Mouse (Mus musculus): ENCODE data around the gene 6030452D12Rik. TPM values are rescaled to one million over a fixed set of nuclear protein-coding genes. Genes with fewer than 3 reads are reported as not detected.
A peak's percentile ranks its signal among the peaks of the same experiment; 100 is the strongest.

Gene 6030452D12Rik
- polyA plus RNA-seq, 1 experiment, result not detected

DNA sequence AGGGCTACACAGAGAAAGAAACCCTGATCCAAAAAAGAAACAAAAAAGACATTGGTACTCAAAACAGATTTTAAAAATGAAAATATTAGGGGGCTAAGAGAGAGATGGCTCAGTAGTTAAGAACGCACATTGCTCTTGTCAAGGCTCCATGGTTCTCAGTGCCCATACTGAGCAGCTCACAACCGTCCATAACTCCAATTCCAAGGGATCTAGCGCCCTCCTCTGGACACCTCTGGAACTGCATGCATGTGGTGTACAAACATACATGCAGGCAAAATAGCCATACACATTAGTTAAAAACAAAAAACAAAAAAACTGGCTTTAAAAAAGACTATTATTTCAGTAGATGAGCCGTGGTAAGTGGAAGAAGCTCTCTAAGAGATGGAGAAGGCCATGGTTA is 30.2 kb downstream of the 6030452D12Rik start:
- Histone ChIP-seq H3K27ac (ENCODE audit: insufficient read depth, low read length) (no peak overlapping the region), H3K4me3 (ENCODE audit: insufficient read depth, low read length) (no peak overlapping the region), H3K4me1 (ENCODE audit: control insufficient read depth, insufficient read depth, low read length) (no peaks in the 10 kb centered on the region)
- TF ChIP-seq POLR2A (IDR thresholded peaks at IDR 0.05; ENCODE audit: extremely low read depth, insufficient read depth, low read length) (no peak), CTCF (IDR thresholded peaks at IDR 0.05; ENCODE audit: extremely low read depth, insufficient read depth, low read length) (0 out of 2 replicates have a peak, but pooled peaks have one; percentile 23)

DNA sequence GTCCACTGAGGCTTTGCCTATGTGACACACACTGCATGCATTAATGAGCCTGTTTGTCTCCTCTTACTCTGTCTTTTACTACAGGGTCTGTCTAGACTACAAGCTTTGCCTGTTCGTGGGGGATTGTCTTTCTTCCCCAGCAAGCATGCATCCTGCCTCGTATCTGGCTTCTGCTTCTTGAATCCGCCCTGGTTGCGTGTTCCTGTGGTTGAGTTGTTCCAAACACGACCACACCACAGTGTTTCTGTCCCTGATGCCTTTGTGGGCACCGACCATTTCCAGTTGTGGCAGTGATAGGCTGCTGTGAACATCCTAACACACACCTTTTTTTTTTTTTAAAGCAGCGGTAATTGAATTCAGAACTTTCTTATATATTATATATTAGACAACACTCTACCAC is 33.4 kb downstream of the 6030452D12Rik start:
- Histone ChIP-seq H3K4me3 (ENCODE audit: insufficient read depth, low read length) (no peak overlapping the region), H3K4me1 (ENCODE audit: control insufficient read depth, insufficient read depth, low read length) (no peaks in the 10 kb centered on the region), H3K27ac (ENCODE audit: insufficient read depth, low read length) (no peak overlapping the region)
- no peak for TF ChIP-seq POLR2A (IDR thresholded peaks at IDR 0.05; ENCODE audit: extremely low read depth, insufficient read depth, low read length)
- TF ChIP-seq CTCF (IDR thresholded peaks at IDR 0.05; ENCODE audit: extremely low read depth, insufficient read depth, low read length), result no peak

DNA sequence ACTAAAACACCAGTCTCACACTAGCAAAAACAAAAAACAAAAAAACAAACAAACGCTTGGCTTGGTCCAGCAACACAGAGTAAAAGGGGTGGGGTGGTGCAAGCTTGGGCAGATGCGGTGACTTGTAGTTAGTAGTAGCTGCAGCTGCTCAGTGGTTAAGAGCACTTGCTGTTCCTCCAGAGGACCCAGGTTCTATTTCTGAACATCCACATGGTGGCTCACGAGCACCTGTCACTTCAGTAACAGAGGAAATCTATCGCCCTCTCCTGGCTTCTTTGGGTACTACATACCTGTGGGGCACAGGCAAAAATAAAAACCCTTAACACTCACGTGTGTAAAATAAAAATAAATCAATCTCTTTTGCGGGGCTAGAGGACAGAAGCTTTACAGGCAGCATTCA is 34.1 kb downstream of the 6030452D12Rik start:
- Histone ChIP-seq H3K4me1 (ENCODE audit: control insufficient read depth, insufficient read depth, low read length) (no peaks in the 10 kb centered on the region), H3K27ac (ENCODE audit: insufficient read depth, low read length) (no peak overlapping the region), H3K4me3 (ENCODE audit: insufficient read depth, low read length) (no peak overlapping the region)
- peak; percentile 58 for TF ChIP-seq CTCF (IDR thresholded peaks at IDR 0.05; ENCODE audit: extremely low read depth, insufficient read depth, low read length)
- no peak for TF ChIP-seq POLR2A (IDR thresholded peaks at IDR 0.05; ENCODE audit: extremely low read depth, insufficient read depth, low read length)

DNA sequence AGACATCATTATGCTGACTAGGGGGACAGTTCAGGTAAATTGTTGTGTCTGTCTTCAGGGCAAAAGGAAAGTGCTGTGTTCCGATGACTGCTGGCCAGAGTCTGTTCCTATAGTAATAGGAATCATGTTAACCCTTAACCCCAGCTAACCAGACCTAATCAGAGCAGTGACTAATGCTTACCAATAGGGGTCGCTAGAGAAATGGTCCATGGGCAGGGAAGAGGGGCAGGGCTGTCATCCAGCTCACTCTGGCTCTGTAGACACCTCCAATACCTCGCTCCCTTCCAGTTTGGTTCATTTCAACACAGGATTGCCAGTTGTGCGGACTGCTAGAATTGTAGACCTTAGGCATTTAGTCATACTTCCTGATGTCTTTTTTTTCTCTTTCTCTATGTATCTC is 35.1 kb downstream of the 6030452D12Rik start:
- Histone ChIP-seq H3K4me3 (ENCODE audit: insufficient read depth, low read length) (no peak overlapping the region), H3K4me1 (ENCODE audit: control insufficient read depth, insufficient read depth, low read length) (no peaks in the 10 kb centered on the region), H3K27ac (ENCODE audit: insufficient read depth, low read length) (no peak overlapping the region)
- TF ChIP-seq CTCF (IDR thresholded peaks at IDR 0.05; ENCODE audit: extremely low read depth, insufficient read depth, low read length) (0 out of 2 replicates have a peak, but pooled peaks have one; percentile 21), POLR2A (IDR thresholded peaks at IDR 0.05; ENCODE audit: extremely low read depth, insufficient read depth, low read length) (no peak)

DNA sequence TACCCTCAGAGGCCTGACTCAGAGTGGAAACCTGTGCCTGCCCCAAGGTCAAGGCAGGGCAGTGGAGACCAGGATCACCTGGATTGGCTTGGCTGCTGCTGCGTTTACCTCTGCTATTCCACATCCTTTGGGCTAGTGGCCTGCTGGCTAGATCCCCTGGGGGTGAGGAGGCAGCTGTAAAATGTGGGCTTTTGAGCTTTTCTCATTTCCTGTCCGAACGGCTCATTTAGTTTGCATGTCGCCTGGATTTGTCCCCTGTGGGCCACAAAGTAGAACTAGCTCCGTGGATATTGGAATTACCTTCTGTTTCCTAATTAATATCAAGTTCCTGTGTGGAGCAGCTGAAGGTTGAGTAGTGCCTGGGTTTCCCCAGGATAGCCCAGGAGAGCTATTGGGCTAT is 38.9 kb downstream of the 6030452D12Rik start:
- no peaks in the 10 kb centered on the region for H3K4me1 ChIP-seq (ENCODE audit: control insufficient read depth, insufficient read depth, low read length)
- no peak overlapping the region for H3K4me3 ChIP-seq (ENCODE audit: insufficient read depth, low read length)
- no peak overlapping the region for H3K27ac ChIP-seq (ENCODE audit: insufficient read depth, low read length)
- no peak for TF ChIP-seq CTCF (IDR thresholded peaks at IDR 0.05; ENCODE audit: extremely low read depth, insufficient read depth, low read length)
- no peak for TF ChIP-seq POLR2A (IDR thresholded peaks at IDR 0.05; ENCODE audit: extremely low read depth, insufficient read depth, low read length)

DNA sequence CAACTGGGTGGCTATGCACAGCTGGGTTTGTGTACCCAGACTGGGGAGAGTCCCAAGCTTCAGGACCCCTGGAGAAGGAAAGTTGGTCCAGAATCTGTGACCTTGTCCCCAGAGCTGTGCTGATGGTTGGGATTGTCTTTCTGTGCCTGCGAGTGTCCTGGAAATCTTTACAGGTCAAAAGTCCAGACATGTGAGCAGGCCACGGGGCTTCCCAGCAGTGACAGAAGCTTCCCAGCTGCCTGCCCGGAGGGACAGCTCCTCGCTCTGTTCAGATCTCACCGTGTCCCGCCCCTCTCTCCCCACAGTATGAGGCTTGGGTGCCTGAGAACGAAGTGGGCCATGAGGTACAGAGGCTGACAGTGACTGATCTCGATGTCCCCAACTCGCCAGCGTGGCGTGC is 40.7 kb downstream of the 6030452D12Rik start:
- no peaks in the 10 kb centered on the region for H3K4me1 ChIP-seq (ENCODE audit: control insufficient read depth, insufficient read depth, low read length)
- TF ChIP-seq POLR2A (IDR thresholded peaks at IDR 0.05; ENCODE audit: extremely low read depth, insufficient read depth, low read length), result no peak
- TF ChIP-seq CTCF (IDR thresholded peaks at IDR 0.05; ENCODE audit: extremely low read depth, insufficient read depth, low read length), result no peak
- H3K4me3 ChIP-seq (ENCODE audit: insufficient read depth, low read length), result no peak overlapping the region
- H3K27ac ChIP-seq (ENCODE audit: insufficient read depth, low read length), result no peak overlapping the region

DNA sequence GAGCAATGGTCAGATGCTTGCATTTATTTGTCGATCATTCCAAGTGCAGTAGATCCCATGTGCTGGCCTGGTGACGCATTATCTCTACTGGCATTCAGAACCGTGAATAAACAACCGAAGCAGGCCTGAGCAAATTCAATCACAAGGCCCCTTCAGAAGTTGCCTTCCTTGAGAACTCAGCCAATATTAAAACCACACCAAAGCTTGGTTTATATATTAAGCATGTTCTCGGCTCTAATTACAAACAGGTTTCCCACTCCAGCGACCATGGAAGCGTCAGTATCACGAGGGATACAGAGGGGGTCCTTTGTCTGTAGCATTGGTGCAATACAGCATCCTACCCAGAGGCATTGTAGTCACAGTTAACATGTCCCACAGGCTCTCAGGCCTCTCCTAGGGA is 42.7 kb downstream of the 6030452D12Rik start:
- Histone ChIP-seq H3K27ac (ENCODE audit: insufficient read depth, low read length) (no peak overlapping the region), H3K4me3 (ENCODE audit: insufficient read depth, low read length) (no peak overlapping the region), H3K4me1 (ENCODE audit: control insufficient read depth, insufficient read depth, low read length) (no peaks in the 10 kb centered on the region)
- TF ChIP-seq CTCF (IDR thresholded peaks at IDR 0.05; ENCODE audit: extremely low read depth, insufficient read depth, low read length) (no peak), POLR2A (IDR thresholded peaks at IDR 0.05; ENCODE audit: extremely low read depth, insufficient read depth, low read length) (no peak)

DNA sequence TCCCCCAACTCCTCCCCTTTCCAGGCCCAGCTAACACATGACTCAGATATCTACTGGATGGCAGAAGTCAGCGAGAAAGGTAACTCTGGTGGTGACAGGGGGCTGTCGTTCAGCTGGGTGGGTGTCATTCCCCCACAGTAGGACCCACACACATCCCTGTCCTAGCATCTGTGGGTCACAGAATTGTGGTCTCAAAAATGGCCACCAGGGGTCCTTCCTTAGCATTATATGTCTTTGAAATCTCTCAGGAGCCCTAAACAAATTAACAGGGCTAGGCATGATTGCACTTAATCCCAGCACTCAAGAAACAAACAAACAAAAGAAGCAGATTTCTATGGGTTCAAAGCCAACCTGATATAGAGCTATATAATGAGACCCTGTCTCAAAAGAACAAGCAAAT is 44.8 kb downstream of the 6030452D12Rik start:
- no peak for TF ChIP-seq CTCF (IDR thresholded peaks at IDR 0.05; ENCODE audit: extremely low read depth, insufficient read depth, low read length)
- no peak for TF ChIP-seq POLR2A (IDR thresholded peaks at IDR 0.05; ENCODE audit: extremely low read depth, insufficient read depth, low read length)
- no peak overlapping the region for H3K4me3 ChIP-seq (ENCODE audit: insufficient read depth, low read length)
- no peaks in the 10 kb centered on the region for H3K4me1 ChIP-seq (ENCODE audit: control insufficient read depth, insufficient read depth, low read length)
- H3K27ac ChIP-seq (ENCODE audit: insufficient read depth, low read length), result no peak overlapping the region

DNA sequence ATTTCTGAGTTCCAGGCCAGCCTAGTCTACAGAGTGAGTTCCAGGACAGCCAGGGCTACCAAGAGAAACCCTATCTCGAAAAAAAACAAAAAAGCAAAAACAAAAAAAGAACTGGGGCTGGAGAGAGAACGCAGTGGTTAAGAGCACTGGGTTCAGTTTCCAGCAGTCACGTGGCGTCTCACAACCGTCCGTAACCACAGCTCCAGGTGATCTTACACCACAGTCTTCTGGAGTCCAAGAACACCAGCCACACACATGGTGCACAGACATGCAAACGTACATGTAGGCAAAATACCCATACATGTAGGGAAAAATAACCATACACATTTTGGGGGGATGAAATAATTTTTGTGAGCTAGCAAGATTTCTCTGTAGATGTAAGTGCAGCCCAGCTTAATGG is 46.4 kb downstream of the 6030452D12Rik start:
- H3K4me3 ChIP-seq (ENCODE audit: insufficient read depth, low read length), result no peak overlapping the region
- H3K27ac ChIP-seq (ENCODE audit: insufficient read depth, low read length), result no peak overlapping the region
- no peaks in the 10 kb centered on the region for H3K4me1 ChIP-seq (ENCODE audit: control insufficient read depth, insufficient read depth, low read length)
- no peak for TF ChIP-seq CTCF (IDR thresholded peaks at IDR 0.05; ENCODE audit: extremely low read depth, insufficient read depth, low read length)
- no peak for TF ChIP-seq POLR2A (IDR thresholded peaks at IDR 0.05; ENCODE audit: extremely low read depth, insufficient read depth, low read length)

DNA sequence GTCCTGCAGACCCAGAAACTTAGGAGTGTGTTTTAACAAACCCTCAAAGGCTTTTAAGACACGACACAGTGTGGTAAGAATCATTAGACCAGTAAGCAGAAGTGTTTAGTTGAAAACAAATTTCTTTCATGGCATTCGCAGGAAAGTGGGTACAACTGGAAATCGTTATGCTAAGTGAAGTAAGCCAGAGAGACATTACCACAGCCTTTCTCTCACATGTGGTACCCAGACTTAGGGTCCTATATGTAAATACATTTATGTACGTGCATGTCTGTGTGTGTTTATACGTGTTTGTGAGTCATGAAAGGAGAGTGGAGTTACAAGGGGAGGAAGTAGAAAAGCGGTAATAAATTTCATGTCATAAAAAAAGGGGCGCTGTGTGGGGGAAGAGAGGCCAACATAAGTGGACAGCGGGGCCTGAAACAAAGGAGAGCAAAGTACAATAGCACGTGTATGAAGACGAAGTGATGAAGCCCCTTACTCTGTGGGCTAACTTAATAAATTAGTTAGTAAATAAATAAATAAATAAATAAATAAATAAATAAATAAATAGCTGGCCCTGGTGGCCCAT is 48.1 kb downstream of the 6030452D12Rik start:
- TF ChIP-seq CTCF (IDR thresholded peaks at IDR 0.05; ENCODE audit: extremely low read depth, insufficient read depth, low read length) (no peak), POLR2A (IDR thresholded peaks at IDR 0.05; ENCODE audit: extremely low read depth, insufficient read depth, low read length) (no peak)
- H3K27ac ChIP-seq (ENCODE audit: insufficient read depth, low read length), result no peak overlapping the region
- H3K4me1 ChIP-seq (ENCODE audit: control insufficient read depth, insufficient read depth, low read length), result no peaks in the 10 kb centered on the region
- no peak overlapping the region for H3K4me3 ChIP-seq (ENCODE audit: insufficient read depth, low read length)
